Mouse (Mus musculus) CD4-positive, CD25-positive, alpha-beta regulatory T cell, adult 4 months (primary cell): ENCODE results near the gene Stk11ip. TPM values are rescaled to one million over a fixed set of nuclear protein-coding genes. Genes with fewer than 3 reads are reported as not detected.

Experiments used
- ATAC-seq: one replicate; pipeline ENCODE4 v1.8.0; 2017
- polyA plus RNA-seq, 2 experiments: library from polyadenylated mRNA; unstranded; fragments of 100-300 nt; shearing (Covaris generic); gene quantifications; one replicate each; pipeline ENCODE4 v1.2.1; 2017

Gene Stk11ip
- polyA plus RNA-seq, 2 experiments from 2014 or later: 10.0 to 18.3 TPM

GRCm38 (mm10) chr1:75573715-75574114, 52.4 kb downstream of the Stk11ip start:
- ATAC-seq: no peak

DNA sequence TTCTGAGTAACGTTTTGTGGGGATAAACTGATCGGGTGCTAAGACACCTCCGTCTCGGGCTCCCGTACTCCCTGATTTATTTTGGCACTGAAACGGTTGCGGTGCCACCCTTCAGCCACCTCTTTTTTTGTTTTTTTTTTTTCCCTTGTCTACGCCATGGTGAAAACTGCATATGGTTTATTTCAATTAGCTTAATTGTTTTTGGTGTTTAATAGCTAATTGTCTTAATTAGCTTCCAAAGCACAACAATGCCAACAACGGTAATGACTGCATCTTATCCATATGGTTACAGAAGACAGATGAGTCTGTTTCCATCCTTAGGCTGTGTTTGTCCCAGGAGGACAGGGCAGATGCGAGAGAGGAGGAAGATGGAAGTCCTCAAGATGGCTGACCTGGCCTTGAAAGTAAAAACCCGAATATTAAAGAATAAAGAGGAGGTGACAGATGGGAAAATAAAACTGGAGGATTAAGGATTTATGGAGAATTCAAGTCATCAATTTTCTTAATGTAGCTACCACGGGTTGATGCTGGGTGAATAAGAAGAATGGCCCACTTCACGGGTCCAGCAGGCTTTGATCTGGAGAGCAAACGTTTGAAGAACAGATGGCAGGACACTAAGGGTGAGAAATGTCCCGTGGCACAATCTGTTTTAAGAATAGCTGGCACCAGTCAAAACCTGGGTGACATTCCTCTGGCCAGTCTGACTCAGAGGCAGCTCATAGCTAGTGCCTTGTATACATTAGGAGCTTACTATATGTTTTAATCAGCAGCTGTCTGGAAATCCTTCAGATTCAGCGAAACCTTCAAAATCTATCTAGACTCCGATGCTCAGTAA, 53.4 kb downstream of the Stk11ip start:
- no peak for ATAC-seq

DNA sequence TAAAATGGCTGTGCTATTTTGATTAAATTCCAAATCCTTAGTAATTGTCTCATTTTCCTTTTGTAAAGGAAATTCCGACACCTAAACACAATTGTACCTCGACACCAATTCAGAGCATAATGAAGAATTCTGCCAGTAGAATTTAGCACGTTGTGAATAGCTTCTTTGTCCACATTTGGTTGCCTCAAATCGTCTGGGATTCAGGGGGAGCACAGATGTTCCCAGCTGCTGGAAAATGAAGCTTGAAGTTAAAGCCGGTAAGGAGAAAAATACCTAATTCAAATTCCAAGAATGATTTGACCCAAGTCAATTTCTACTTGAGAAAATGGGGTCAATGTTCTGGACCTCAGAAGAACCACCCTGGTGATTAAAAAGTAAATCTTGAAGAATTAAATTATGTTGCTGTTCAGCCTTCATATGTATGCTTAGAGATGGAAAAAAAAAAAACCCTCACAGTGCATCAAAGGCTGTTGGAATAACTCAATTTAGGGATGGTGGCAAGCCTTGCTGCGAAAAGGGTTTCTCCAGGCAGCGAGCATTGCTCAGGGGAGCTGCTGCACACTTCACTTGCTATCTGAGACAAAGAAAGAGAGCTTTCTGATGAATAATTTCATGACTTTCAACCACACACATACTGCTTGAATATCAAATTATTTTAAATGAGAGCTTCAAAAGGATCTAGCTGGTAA, 60.8 kb downstream of the Stk11ip start:
- ATAC-seq: no peak

DNA sequence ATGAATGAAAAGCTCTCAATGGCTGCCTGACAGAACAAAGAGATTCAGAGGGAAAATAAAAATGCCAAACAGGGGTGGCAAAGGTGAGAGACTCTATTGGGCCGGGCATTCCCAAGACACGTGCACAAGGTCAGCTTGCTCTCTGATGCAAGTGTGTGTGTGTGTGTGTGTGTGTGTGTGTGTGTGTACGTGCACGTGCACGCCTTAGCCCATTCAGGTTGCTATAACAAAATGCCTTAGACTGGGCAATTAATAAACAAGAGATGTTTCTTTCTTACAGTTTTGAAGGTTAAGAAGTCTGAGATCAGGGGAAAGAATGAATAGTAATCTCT, 61.3 kb downstream of the Stk11ip start:
- no peak for ATAC-seq

DNA sequence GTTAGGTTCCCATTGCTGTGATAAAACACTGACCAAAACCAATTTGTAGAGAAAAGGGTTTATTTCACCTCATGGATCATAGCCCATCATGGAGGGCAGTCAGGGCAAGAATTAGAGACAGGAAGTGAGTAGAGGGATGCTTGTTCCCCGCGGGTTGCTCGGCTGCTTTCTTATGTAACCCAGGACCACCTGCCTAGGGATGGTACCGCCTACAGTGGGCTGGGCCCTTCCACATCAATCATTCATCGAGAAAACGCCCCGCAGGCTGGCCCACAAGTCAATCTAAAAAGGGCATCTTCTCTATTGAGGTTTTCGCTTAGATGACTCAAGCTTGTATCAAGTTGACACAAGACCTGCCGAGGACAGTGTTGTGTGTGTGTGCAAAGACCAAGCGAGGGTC, 61.7 kb downstream of the Stk11ip start:
- no peak for ATAC-seq

GRCm38 (mm10) chr1:75586791-75587190, 65.5 kb downstream of the Stk11ip start:
- no peak for ATAC-seq

Other genes with a start within 250 kb of the Stk11ip start
- not detected for gene Resp18, start 243.1 kb upstream of the Stk11ip start, polyA plus RNA-seq
- gene Dnpep, start 203.5 kb upstream of the Stk11ip start, polyA plus RNA-seq: 10 to 100 TPM; 56.0 to 90.5 TPM
- gene Des, start 161.2 kb upstream of the Stk11ip start, polyA plus RNA-seq: not detected
- under 1 TPM in 1 of 2 experiments, not detected in 1; 0.03 TPM for gene Speg, start 146.2 kb upstream of the Stk11ip start, polyA plus RNA-seq
- 10 to 100 TPM; 57.0 to 91.3 TPM for gene Gmppa, start 85.6 kb upstream of the Stk11ip start, polyA plus RNA-seq
- gene Asic4, start 71.1 kb upstream of the Stk11ip start, polyA plus RNA-seq: not detected
- 1 to 10 TPM; 5.2 to 5.6 TPM for gene Chpf, start 42.2 kb upstream of the Stk11ip start, polyA plus RNA-seq
- gene Tmem198, start 42.0 kb upstream of the Stk11ip start, polyA plus RNA-seq: not detected
- gene Obsl1, start 15.1 kb upstream of the Stk11ip start, polyA plus RNA-seq: not detected
- not detected for gene Inha, start 14.5 kb upstream of the Stk11ip start, polyA plus RNA-seq
- not detected for gene Slc4a3, start 24.7 kb downstream of the Stk11ip start, polyA plus RNA-seq